Mouse (Mus musculus) olfactory bulb, adult 2 months (tissue): ENCODE data around the gene Fbxl5.

Experiments
- CTCF ChIP-seq: fragments of 200-500 bp; IDR thresholded peaks from 2 replicates; pipeline ENCODE4 v1.5.1; 2012; ENCODE audit warnings: low read depth, mild to moderate bottlenecking, low read length, moderate library complexity; ENCODE audit not compliant: insufficient read depth
- POLR2A ChIP-seq: fragments of 200-500 bp; IDR thresholded peaks from 2 replicates; pipeline ENCODE4 v1.6.1; 2012; ENCODE audit warnings: mild to moderate bottlenecking, low read depth, low read length, moderate library complexity; ENCODE audit not compliant: insufficient read depth

DNA sequence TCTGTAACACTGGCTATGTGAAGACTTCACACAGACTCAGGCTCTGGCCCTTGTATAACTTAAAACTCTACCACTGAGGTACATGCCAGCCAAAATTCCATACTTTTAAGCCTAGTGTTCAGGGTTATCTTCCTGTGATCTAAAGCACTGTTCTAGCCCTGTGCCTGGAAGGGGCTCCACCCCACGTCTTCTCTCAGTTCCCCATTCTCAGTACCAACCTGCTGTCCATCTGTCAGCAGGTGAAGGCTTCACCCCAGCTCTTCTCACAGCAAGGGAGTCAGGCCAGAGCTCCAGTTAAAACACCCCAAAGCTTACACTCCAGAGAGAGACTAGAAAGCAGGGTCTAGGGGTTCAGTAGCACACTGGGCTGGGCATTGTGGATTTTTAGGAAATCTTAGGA is 24.2 kb upstream of the Fbxl5 start:
- TF ChIP-seq CTCF (no peak), POLR2A (no peak)
